Mouse (Mus musculus): Measurements from ENCODE around the gene Bckdhb.

DNA sequence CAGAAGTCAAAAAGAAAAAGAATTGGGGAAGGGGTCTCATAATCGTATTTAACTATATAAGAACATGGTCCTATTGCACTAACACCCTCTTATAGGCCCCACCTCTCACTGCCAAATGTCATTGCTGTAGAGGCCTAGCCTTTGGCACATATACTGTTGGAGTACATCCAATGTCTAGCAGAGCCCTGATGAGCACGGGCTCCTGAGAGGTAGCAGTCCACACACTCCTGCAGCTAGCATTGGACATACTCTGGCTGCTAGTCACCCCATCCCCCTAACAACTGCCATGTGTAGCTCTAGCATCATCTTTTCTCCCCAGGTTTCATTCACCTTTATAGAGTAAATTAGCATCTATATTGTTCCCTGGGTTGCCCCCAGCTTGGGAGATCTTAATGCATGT is 223.2 kb downstream of the Bckdhb start:
- no peak for TF ChIP-seq POLR2A (IDR thresholded peaks at IDR 0.05; ENCODE audit: extremely low read depth, insufficient read depth, low read length)
- TF ChIP-seq CTCF (IDR thresholded peaks at IDR 0.05; ENCODE audit: extremely low read depth, insufficient read depth, low read length), result no peak
